Mouse (Mus musculus) lung, embryonic 15.5 days (tissue): ENCODE measurements around the gene St7. TPM values are rescaled to one million over a fixed set of nuclear protein-coding genes. Genes with fewer than 3 reads are reported as not detected.
A peak's percentile ranks its signal among the peaks of the same experiment; 100 is the strongest.

ENCODE experiments used
- ATAC-seq: fragments of 200-750 bp; cut with Nextera tagmentation; 2 replicates; pipeline ENCODE4 v1.8.0; 2017; ENCODE audit warnings: moderate number of reproducible peaks, borderline replicate concordance; ENCODE audit not compliant: low FRiP score, low TSS enrichment; ENCODE audit errors: extremely low read depth
- H3K27ac ChIP-seq: fragments of 300-500 bp; sonication (generic); 2 replicates; pipeline ENCODE4 v1.5.1; 2015; ENCODE audit warnings: moderate library complexity, mild to moderate bottlenecking, inconsistent platforms
- H3K27me3 ChIP-seq: fragments of 300-500 bp; sonication (generic); 2 replicates; pipeline ENCODE4 v1.6.1; 2015; ENCODE audit warnings: inconsistent platforms
- H3K36me3 ChIP-seq: fragments of 300-500 bp; sonication (generic); 2 replicates; pipeline ENCODE4 v1.6.1; 2015; ENCODE audit warnings: inconsistent platforms
- H3K4me1 ChIP-seq: fragments of 300-500 bp; sonication (generic); 2 replicates; pipeline ENCODE4 v1.6.1; 2015; ENCODE audit warnings: inconsistent platforms
- H3K4me2 ChIP-seq: fragments of 300-500 bp; sonication (generic); 2 replicates; pipeline ENCODE4 v1.6.1; 2015; ENCODE audit warnings: inconsistent platforms, mild to moderate bottlenecking, moderate library complexity
- H3K4me3 ChIP-seq: fragments of 300-500 bp; sonication (generic); 2 replicates; pipeline ENCODE4 v1.5.1; 2015; ENCODE audit warnings: mild to moderate bottlenecking, inconsistent platforms
- H3K9ac ChIP-seq: fragments of 300-500 bp; sonication (generic); 2 replicates; pipeline ENCODE4 v1.6.1; 2015; ENCODE audit warnings: inconsistent platforms
- H3K9me3 ChIP-seq: fragments of 300-500 bp; sonication (generic); 2 replicates; pipeline ENCODE4 v1.6.1; 2016; ENCODE audit warnings: inconsistent platforms
- WGBS: fragments of 180-500 bp; shearing (Covaris S2); methylation state at CpG from one replicate; pipeline ENCODE4 v1.1.7; 2015; 5-methylcytosine and 5-hydroxymethylcytosine counted together
- polyA plus RNA-seq: library from polyadenylated mRNA; unstranded; fragments of >200 nt; fragmentation: Nextera tagmentation; extraction: Ambion mirVana; gene quantifications from 2 replicates; pipeline ENCODE4 v1.2.1, GENCODE M21; 2015

Gene St7
- polyA plus RNA-seq, 1 experiment from 2014 or later = 44.0 TPM

- no peak overlapping the region for H3K4me2 ChIP-seq
- no peak for ATAC-seq
- H3K9me3 ChIP-seq = no peaks in the 10 kb centered on the region
- H3K27ac ChIP-seq = no peak overlapping the region
- 65% methylated on average over 1 of the region's 1 CpGs for WGBS
- no peak overlapping the region for H3K4me3 ChIP-seq
- H3K36me3 ChIP-seq = no peaks in the 10 kb centered on the region
- no peak overlapping the region for H3K9ac ChIP-seq
- H3K4me1 ChIP-seq = no peaks in the 10 kb centered on the region
- H3K27me3 ChIP-seq = no peaks in the 10 kb centered on the region
Observed at GRCm38 (mm10) chr6:17968467-17969144, 275.9 kb downstream of the St7 start.

GRCm38 (mm10) chr6:17969815-17970214 is 277.1 kb downstream of the St7 start:
- H3K4me1 ChIP-seq = no peaks in the 10 kb centered on the region
- no peak overlapping the region for H3K27ac ChIP-seq
- H3K27me3 ChIP-seq = no peaks in the 10 kb centered on the region
- no peaks in the 10 kb centered on the region for H3K9me3 ChIP-seq
- 74% methylated on average over 1 of the region's 1 CpGs for WGBS
- H3K4me2 ChIP-seq = no peak overlapping the region
- no peaks in the 10 kb centered on the region for H3K36me3 ChIP-seq
- no peak for ATAC-seq
- no peak overlapping the region for H3K4me3 ChIP-seq
- H3K9ac ChIP-seq = no peak overlapping the region

- Histone ChIP-seq H3K9ac (no peak overlapping the region), H3K9me3 (no peaks in the 10 kb centered on the region), H3K4me3 (no peak overlapping the region), H3K4me1 (no peaks in the 10 kb centered on the region), H3K27me3 (no peaks in the 10 kb centered on the region), H3K4me2 (no peak overlapping the region), H3K27ac (no peak overlapping the region), H3K36me3 (no peaks in the 10 kb centered on the region)
- ATAC-seq = no peak
Observed at GRCm38 (mm10) chr6:17971393-17971792, 278.7 kb downstream of the St7 start.

GRCm38 (mm10) chr6:17974416-17974815 is 281.7 kb downstream of the St7 start:
- ATAC-seq = no peak
- Histone ChIP-seq H3K9me3 (no peaks in the 10 kb centered on the region), H3K9ac (no peak overlapping the region), H3K4me3 (no peak overlapping the region), H3K4me1 (no peaks in the 10 kb centered on the region), H3K27ac (no peak overlapping the region), H3K27me3 (no peaks in the 10 kb centered on the region), H3K4me2 (no peak overlapping the region), H3K36me3 (no peaks in the 10 kb centered on the region)
- WGBS = 57% methylated on average over 3 of the region's 3 CpGs

GRCm38 (mm10) chr6:17977165-17977564 is 284.4 kb downstream of the St7 start:
- Histone ChIP-seq H3K27me3 (no peaks in the 10 kb centered on the region), H3K36me3 (no peaks in the 10 kb centered on the region), H3K4me2 (no peak overlapping the region), H3K9ac (no peak overlapping the region), H3K9me3 (no peaks in the 10 kb centered on the region), H3K27ac (no peak overlapping the region), H3K4me1 (no peaks in the 10 kb centered on the region), H3K4me3 (no peak overlapping the region)
- ATAC-seq = no peak
- WGBS = 67% methylated on average over 1 of the region's 1 CpGs

- 80% methylated on average over 5 of the region's 5 CpGs for WGBS
- ATAC-seq = no peak
- no peaks in the 10 kb centered on the region for H3K27me3 ChIP-seq
Observed at GRCm38 (mm10) chr6:17978324-17978723, 285.6 kb downstream of the St7 start.

GRCm38 (mm10) chr6:17978881-17979280 is 286.1 kb downstream of the St7 start:
- no peaks in the 10 kb centered on the region for H3K27me3 ChIP-seq
- no peak for ATAC-seq
- H3K9me3 ChIP-seq = no peaks in the 10 kb centered on the region
- H3K4me3 ChIP-seq = no peak overlapping the region
- H3K9ac ChIP-seq = no peak overlapping the region
- H3K27ac ChIP-seq = no peak overlapping the region
- H3K4me1 ChIP-seq = no peaks in the 10 kb centered on the region
- H3K4me2 ChIP-seq = no peak overlapping the region
- WGBS = 76% methylated on average over 3 of the region's 3 CpGs
- no peaks in the 10 kb centered on the region for H3K36me3 ChIP-seq

More at GRCm38 (mm10) chr6:17978324-17978723, 285.6 kb downstream of the St7 start:
- no peak overlapping the region for H3K27ac ChIP-seq
- H3K36me3 ChIP-seq = no peaks in the 10 kb centered on the region
- no peak overlapping the region for H3K4me2 ChIP-seq
- H3K9me3 ChIP-seq = no peaks in the 10 kb centered on the region
- no peak overlapping the region for H3K4me3 ChIP-seq
- H3K9ac ChIP-seq = no peak overlapping the region
- no peaks in the 10 kb centered on the region for H3K4me1 ChIP-seq

GRCm38 (mm10) chr6:17979361-17979760 is 286.6 kb downstream of the St7 start:
- H3K27me3 ChIP-seq = no peaks in the 10 kb centered on the region
- no peak overlapping the region for H3K9ac ChIP-seq
- no peaks in the 10 kb centered on the region for H3K9me3 ChIP-seq
- H3K36me3 ChIP-seq = no peaks in the 10 kb centered on the region
- H3K27ac ChIP-seq = no peak overlapping the region
- no peak overlapping the region for H3K4me2 ChIP-seq
- no peaks in the 10 kb centered on the region for H3K4me1 ChIP-seq
- no peak overlapping the region for H3K4me3 ChIP-seq
- 72% methylated on average over 1 of the region's 1 CpGs for WGBS
- ATAC-seq = no peak

- WGBS = 85% methylated on average over 9 of the region's 9 CpGs
- H3K4me3 ChIP-seq = no peak overlapping the region
- no peak overlapping the region for H3K4me2 ChIP-seq
- H3K36me3 ChIP-seq = peaks cover 4% of the 10 kb centered on the region
- no peak for ATAC-seq
- no peaks in the 10 kb centered on the region for H3K9me3 ChIP-seq
- 0 out of 2 replicates have a peak, but pooled peaks cover 2% of the 10 kb centered on the region for H3K4me1 ChIP-seq
- no peak overlapping the region for H3K9ac ChIP-seq
- no peaks in the 10 kb centered on the region for H3K27me3 ChIP-seq
- no peak overlapping the region for H3K27ac ChIP-seq
Observed at GRCm38 (mm10) chr6:17990173-17991028, 297.7 kb downstream of the St7 start.

- Histone ChIP-seq H3K27ac (0 out of 2 replicates have a peak overlapping the region, but pooled peaks have one; percentile 24), H3K4me3 (no peak overlapping the region), H3K9ac (no peak overlapping the region), H3K9me3 (no peaks in the 10 kb centered on the region), H3K4me2 (no peak overlapping the region), H3K4me1 (0 out of 2 replicates have a peak, but pooled peaks cover 2% of the 10 kb centered on the region), H3K36me3 (peaks cover 4% of the 10 kb centered on the region), H3K27me3 (no peaks in the 10 kb centered on the region)
- 40% methylated on average over 7 of the region's 7 CpGs for WGBS
- peak; percentile 85 for ATAC-seq
Observed at GRCm38 (mm10) chr6:17991625-17992024, 298.9 kb downstream of the St7 start.
